ENCODE assay signal across 12 mouse cellular contexts in genomic region chr7:132775333-132775732, GRCm38 (mm10). TPM values are rescaled to one million over a fixed set of nuclear protein-coding genes. Genes with fewer than 3 reads are reported as not detected.
DNase-seq lines count a peak whose midpoint lies in the region; TF ChIP-seq lines count a peak whose summit lies in the region.
"Had no signal": no experiment of that assay in that cellular context is flagged by ENCODE, and none has a peak within 500 bp of the region (broad histone marks: within the 10 kb centered on the region; RNA-seq: fewer than 3 reads in every experiment).

No protein-coding gene starts in this region.

- no peak for TF ChIP-seq CTCF in spleen, adult 2 months (IDR thresholded peaks at IDR 0.05; ENCODE audit: extremely low read depth, insufficient read depth, insufficient read length, insufficient replicate concordance)

- no peaks in the 10 kb centered on the region for H3K9me3 ChIP-seq in hindbrain, embryonic 10.5 days
- H3K9me3 ChIP-seq: G1E; lung, embryonic 15.5 days; neural tube, embryonic 15.5 days had no signal

- 83% methylated on average over 5 of the region's 5 CpGs for WGBS in spleen, adult 2 months
- WGBS in hindbrain, embryonic 10.5 days: 93% methylated on average over 5 of the region's 5 CpGs

- H3K4me3 ChIP-seq in spleen, adult 2 months (ENCODE audit: extremely low read depth, insufficient read depth, insufficient read length): peak overlapping the region; percentile 24; the same call in 1 of the 2 replicates
- no peak overlapping the region for H3K4me3 ChIP-seq in hindbrain, embryonic 10.5 days
- H3K4me3 ChIP-seq: lung, embryonic 15.5 days; neural tube, embryonic 15.5 days had no signal

- H3K27ac ChIP-seq in spleen, adult 2 months (ENCODE audit: insufficient read depth, low read length): peak overlapping the region; percentile 53
- H3K27ac ChIP-seq in hindbrain, embryonic 10.5 days: no peak overlapping the region
- H3K27ac ChIP-seq: lung, embryonic 15.5 days; neural tube, embryonic 15.5 days had no signal

- TF ChIP-seq POLR2A in spleen, adult 2 months (IDR thresholded peaks at IDR 0.05; ENCODE audit: low read depth, low read length): no peak

- peaks cover 6% of the 10 kb centered on the region; the same call in 1 of the 2 replicates for H3K4me1 ChIP-seq in spleen, adult 2 months (ENCODE audit: control insufficient read depth, insufficient read depth, insufficient read length)
- peaks cover 15% of the 10 kb centered on the region for H3K4me1 ChIP-seq in hindbrain, embryonic 10.5 days (replicated peaks)

- no peak for DNase-seq in spleen, adult 2 months (ENCODE audit: low read depth in 1 of 2, low spot score in 2 of 2)
- no peak for DNase-seq in spleen, postnatal 14 days (ENCODE audit: low spot score in 2 of 2)
- peak; percentile 82 for DNase-seq in heart, adult 8-10 months (ENCODE audit: low spot score)
- peak; percentile 81 to 82 for DNase-seq in kidney, postnatal 36 days
- peak; percentile 81 for DNase-seq in testis, postnatal 10 days (ENCODE audit: low spot score)
- DNase-seq in cerebellum, adult 11-12 months: no peak
- no peak for DNase-seq in hindbrain, embryonic 10.5 days (ENCODE audit: low spot score)
- DNase-seq in thymus, postnatal 0 days (ENCODE audit: low spot score): no peak
- DNase-seq: thymus, adult 2 months had no signal

- peaks cover 18% of the 10 kb centered on the region for H3K36me3 ChIP-seq in spleen, adult 2 months (ENCODE audit: control insufficient read depth, insufficient read depth, low read length)
- peaks cover 66% of the 10 kb centered on the region for H3K36me3 ChIP-seq in hindbrain, embryonic 10.5 days

- no peaks in the 10 kb centered on the region for H3K27me3 ChIP-seq in spleen, adult 2 months (ENCODE audit: control insufficient read depth, insufficient read depth, low read length)
- no peaks in the 10 kb centered on the region for H3K27me3 ChIP-seq in hindbrain, embryonic 10.5 days (ENCODE audit: insufficient read depth, poor library complexity, severe bottlenecking)
- H3K27me3 ChIP-seq: lung, embryonic 15.5 days; neural tube, embryonic 15.5 days had no signal

RNA-seq across cellular contexts. Expression of gene Fam53b, which starts 38.4 kb away (rescaled TPM):
- 52.4 and 63.2 TPM in 2 replicates for polyA plus RNA-seq in spleen, adult 2 months (2012; rRNA removed)
- total RNA-seq in heart, adult 8-10 months (2022): 10 to 100 TPM; 24.0 to 31.3 (median 26.9) TPM
- 25.5 and 27.7 TPM in 2 replicates for polyA plus RNA-seq in hindbrain, embryonic 10.5 days (2016; fragmentation: Nextera tagmentation; extraction: Ambion mirVana)
- 30.5 and 37.7 TPM in 2 replicates for polyA plus RNA-seq in thymus, postnatal 0 days (2015; fragmentation: Nextera tagmentation; extraction: Ambion mirVana)

Comparison
In these comparisons a context has a peak if more than half of its experiments do, and no peak if none do; other contexts are left out.
1. DNase-seq: peak in heart, adult 8-10 months (single experiment), kidney, postnatal 36 days (2 of 2) and testis, postnatal 10 days (single experiment); none in spleen, adult 2 months (0 of 2), spleen, postnatal 14 days (0 of 2), cerebellum, adult 11-12 months (single experiment), hindbrain, embryonic 10.5 days (single experiment) and thymus, postnatal 0 days (single experiment).